Mouse (Mus musculus): ENCODE data around the gene Olfr1419.

DNA sequence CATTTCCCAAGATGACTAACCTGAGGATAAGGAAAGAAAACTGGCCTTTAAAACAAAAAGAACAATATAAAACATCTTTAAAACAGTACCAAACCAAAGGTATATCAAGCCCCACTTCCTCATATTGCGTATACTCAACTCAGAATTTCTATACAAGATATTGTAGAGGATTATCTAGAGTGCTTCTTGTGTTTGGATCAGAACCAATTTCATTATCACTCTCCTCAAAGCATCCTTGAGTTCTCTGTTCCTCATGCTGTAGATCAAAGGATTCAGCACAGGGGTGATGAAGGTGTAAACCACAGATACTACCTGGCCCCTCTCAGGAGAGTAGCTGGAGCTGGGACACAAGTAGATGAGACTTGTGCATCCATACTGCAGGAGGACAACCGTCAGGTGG lies 20.1 kb downstream of the Olfr1419 start:
- no peak for TF ChIP-seq CTCF (IDR thresholded peaks at IDR 0.05; ENCODE audit: low read depth)
- no peak for TF ChIP-seq EP300 (IDR thresholded peaks at IDR 0.05; ENCODE audit: low read depth)

All from heart, postnatal 0 days (tissue).